Mouse (Mus musculus) neural tube, embryonic 14.5 days (tissue): ENCODE measurements around the gene Dtymk. TPM values are rescaled to one million over a fixed set of nuclear protein-coding genes. Genes with fewer than 3 reads are reported as not detected.

Source experiments
- ATAC-seq: fragments of 200-750 bp; cut with Nextera tagmentation; 2 replicates; pipeline ENCODE4 v1.8.0; 2017; ENCODE audit warnings: low read depth, mild to moderate bottlenecking, moderate TSS enrichment, moderate library complexity
- H3K27ac ChIP-seq: fragments of 300-500 bp; sonication (generic); 2 replicates; pipeline ENCODE4 v1.5.1; 2014; ENCODE audit warnings: low read depth, mild to moderate bottlenecking, control low read depth, low read length, moderate library complexity, mixed read lengths
- H3K27me3 ChIP-seq: fragments of 300-500 bp; sonication (generic); 2 replicates; pipeline ENCODE4 v1.6.1; 2014; ENCODE audit warnings: low read length; ENCODE audit not compliant: control insufficient read depth, insufficient read depth
- H3K36me3 ChIP-seq: fragments of 300-500 bp; sonication (generic); 2 replicates; pipeline ENCODE4 v1.6.1; 2014; ENCODE audit warnings: low read length, mixed read lengths; ENCODE audit not compliant: control insufficient read depth, insufficient read depth
- H3K4me1 ChIP-seq: fragments of 300-500 bp; sonication (generic); 2 replicates; pipeline ENCODE4 v1.6.1; 2014; ENCODE audit warnings: low read length; ENCODE audit not compliant: control insufficient read depth, insufficient read depth
- H3K4me2 ChIP-seq: fragments of 300-500 bp; sonication (generic); 2 replicates; pipeline ENCODE4 v1.6.1; 2014; ENCODE audit warnings: mild to moderate bottlenecking, low read depth, low read length, control low read depth
- H3K4me3 ChIP-seq: fragments of 300-500 bp; sonication (generic); 2 replicates; pipeline ENCODE4 v1.5.1; 2014; ENCODE audit warnings: low read depth, low read length, control low read depth, mixed read lengths
- H3K9ac ChIP-seq: fragments of 300-500 bp; sonication (generic); replicated peaks from 2 replicates; pipeline ENCODE4 v1.6.1; 2014; ENCODE audit warnings: low read depth, mild to moderate bottlenecking, control low read depth, low read length, mixed read lengths
- H3K9me3 ChIP-seq: fragments of 300-500 bp; sonication (generic); 2 replicates; pipeline ENCODE4 v1.6.1; 2016; ENCODE audit warnings: low read length; ENCODE audit not compliant: control insufficient read depth
- WGBS: fragments of 180-500 bp; shearing (Covaris S2); extraction: QIAGEN DNeasy Blood & Tissue Kit; methylation state at CpG from one replicate; pipeline ENCODE4 v1.1.7; 2014; 5-methylcytosine and 5-hydroxymethylcytosine counted together
- polyA plus RNA-seq: library from polyadenylated mRNA; unstranded; fragments of >200 nt; fragmentation: Nextera tagmentation; extraction: Ambion mirVana; gene quantifications from 2 replicates; pipeline ENCODE4 v1.2.1, GENCODE M21; 2014

Dtymk gene
- polyA plus RNA-seq, 1 experiment from 2014 or later = 153 TPM

DNA sequence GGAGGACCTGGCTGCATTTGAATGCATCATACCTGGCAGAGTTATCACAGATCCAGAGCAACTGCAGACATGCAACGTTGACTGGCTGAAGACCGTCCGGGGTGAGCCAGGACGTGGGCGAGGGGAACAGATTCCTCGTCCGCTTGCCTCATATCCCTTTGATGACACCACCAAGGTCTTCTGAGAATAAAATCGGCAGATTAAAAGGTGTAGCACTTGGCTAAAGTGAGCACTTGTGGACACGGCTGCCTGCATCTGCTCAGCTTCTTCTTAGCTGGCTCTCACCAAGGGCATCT, 24.8 kb upstream of the Dtymk start:
- no peak overlapping the region for H3K4me3 ChIP-seq
- WGBS = 96% methylated on average over 9 of the region's 9 CpGs
- H3K9ac ChIP-seq = 0 out of 2 replicates have a peak overlapping the region, but pooled peaks have one; percentile 53

DNA sequence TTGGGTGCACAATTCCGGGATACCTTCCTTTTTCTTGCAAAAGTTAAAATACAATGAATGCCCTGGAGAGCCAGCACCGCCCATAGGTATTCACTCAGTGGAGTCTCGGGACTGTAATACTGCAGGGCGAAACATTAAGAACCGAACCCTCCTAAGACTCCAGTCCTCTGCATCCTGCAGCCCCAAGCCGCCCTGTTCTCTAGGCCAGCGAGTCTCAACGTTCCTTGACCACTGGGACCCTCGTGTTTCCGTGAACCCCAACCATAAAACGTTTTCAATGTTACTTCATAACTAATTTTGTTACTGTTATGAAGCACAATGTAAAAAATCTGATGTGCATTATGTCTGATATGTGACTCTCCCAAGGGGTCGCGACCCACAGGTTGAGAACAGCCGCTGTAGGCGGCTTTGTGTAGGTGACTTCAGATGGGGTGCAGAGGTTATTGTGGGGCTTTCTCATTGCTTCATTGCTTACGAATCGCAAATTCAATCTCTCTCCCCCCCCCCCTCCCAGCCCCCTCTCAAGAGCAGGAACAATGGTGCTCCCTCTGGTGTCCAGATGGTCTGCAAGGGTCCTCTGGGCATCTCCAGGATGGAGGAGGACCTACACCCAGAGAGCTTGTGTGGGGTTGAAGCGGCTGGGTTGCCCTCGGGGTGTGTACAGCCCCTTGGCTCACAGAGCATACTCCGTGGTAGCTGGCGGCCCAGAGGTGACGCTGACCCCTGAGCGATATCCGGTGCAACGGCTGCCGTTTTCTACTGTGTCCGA, 24.2 kb upstream of the Dtymk start:
- peak; percentile 45; the same call in 1 of the 2 replicates for ATAC-seq
- Histone ChIP-seq H3K27me3 (no peaks in the 10 kb centered on the region), H3K9me3 (no peaks in the 10 kb centered on the region), H3K4me2 (peak overlapping the region; percentile 66), H3K27ac (peak overlapping the region; percentile 95), H3K4me3 (peak overlapping the region; percentile 55), H3K9ac (peak overlapping the region; percentile 53), H3K36me3 (peaks cover 5% of the 10 kb centered on the region; the same call in 1 of the 2 replicates), H3K4me1 (peaks cover 10% of the 10 kb centered on the region; the same call in 1 of the 2 replicates)
- 43% methylated on average over 27 of the region's 27 CpGs for WGBS

More for the DNA sequence above, 24.8 kb upstream of the Dtymk start:
- Histone ChIP-seq H3K4me2 (peak overlapping the region; percentile 66; the same call in 1 of the 2 replicates), H3K9me3 (no peaks in the 10 kb centered on the region), H3K4me1 (peaks cover 10% of the 10 kb centered on the region; the same call in 1 of the 2 replicates), H3K27me3 (no peaks in the 10 kb centered on the region), H3K27ac (no peak overlapping the region), H3K36me3 (no peaks in the 10 kb centered on the region)
- no peak for ATAC-seq

GRCm38 (mm10) chr1:93825105-93825674, 23.5 kb upstream of the Dtymk start:
- Histone ChIP-seq H3K9ac (peak overlapping the region; percentile 53), H3K9me3 (no peaks in the 10 kb centered on the region)

DNA sequence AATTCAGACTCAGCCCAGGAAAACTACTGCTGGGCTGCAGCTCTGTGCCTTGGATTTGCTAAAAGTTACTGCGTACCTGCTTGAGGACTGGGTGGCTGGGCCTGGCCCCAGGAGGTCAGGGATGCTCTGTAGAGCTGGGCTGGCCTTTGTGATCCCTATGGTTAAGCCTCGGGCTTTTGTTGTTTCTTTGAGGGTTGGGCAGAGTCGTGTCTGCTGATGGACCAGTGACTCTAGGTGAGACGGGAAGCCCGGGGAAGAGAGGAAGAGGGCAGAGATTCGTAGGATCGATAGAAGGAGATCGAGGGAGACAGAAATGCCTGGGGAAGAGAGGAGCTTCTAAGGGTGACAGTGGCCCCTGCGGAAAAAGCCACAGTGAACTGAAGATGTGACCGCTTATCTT, 22.9 kb upstream of the Dtymk start, which contains the start of gene D2hgdh:
Gene D2hgdh, plus strand, starts transcription at position 301 of the 400 bp plus-strand sequence.
- Histone ChIP-seq H3K4me1 (peaks cover 10% of the 10 kb centered on the region; the same call in 1 of the 2 replicates), H3K9me3 (no peaks in the 10 kb centered on the region), H3K27ac (peak within 1 kb of the TSS; percentile 95), H3K4me3 (peak within 1 kb of the TSS; percentile 55), H3K27me3 (no peaks in the 10 kb centered on the region), H3K9ac (peak within 1 kb of the TSS; percentile 53), H3K36me3 (peaks cover 9% of the 10 kb centered on the region), H3K4me2 (peak within 1 kb of the TSS; percentile 66)
- 5% methylated on average over 10 of the region's 10 CpGs for WGBS
- peak; percentile 19 for ATAC-seq

More at GRCm38 (mm10) chr1:93825105-93825674, 23.5 kb upstream of the Dtymk start:
- H3K4me3 ChIP-seq = peak overlapping the region; percentile 55
- peak; percentile 95 for ATAC-seq
- peak overlapping the region; percentile 95 for H3K27ac ChIP-seq
- no peaks in the 10 kb centered on the region for H3K27me3 ChIP-seq
- H3K36me3 ChIP-seq = peaks cover 7% of the 10 kb centered on the region
- WGBS = under 1% methylated on average over 30 of the region's 30 CpGs
- peak overlapping the region; percentile 66 for H3K4me2 ChIP-seq
- peaks cover 10% of the 10 kb centered on the region; the same call in 1 of the 2 replicates for H3K4me1 ChIP-seq

DNA sequence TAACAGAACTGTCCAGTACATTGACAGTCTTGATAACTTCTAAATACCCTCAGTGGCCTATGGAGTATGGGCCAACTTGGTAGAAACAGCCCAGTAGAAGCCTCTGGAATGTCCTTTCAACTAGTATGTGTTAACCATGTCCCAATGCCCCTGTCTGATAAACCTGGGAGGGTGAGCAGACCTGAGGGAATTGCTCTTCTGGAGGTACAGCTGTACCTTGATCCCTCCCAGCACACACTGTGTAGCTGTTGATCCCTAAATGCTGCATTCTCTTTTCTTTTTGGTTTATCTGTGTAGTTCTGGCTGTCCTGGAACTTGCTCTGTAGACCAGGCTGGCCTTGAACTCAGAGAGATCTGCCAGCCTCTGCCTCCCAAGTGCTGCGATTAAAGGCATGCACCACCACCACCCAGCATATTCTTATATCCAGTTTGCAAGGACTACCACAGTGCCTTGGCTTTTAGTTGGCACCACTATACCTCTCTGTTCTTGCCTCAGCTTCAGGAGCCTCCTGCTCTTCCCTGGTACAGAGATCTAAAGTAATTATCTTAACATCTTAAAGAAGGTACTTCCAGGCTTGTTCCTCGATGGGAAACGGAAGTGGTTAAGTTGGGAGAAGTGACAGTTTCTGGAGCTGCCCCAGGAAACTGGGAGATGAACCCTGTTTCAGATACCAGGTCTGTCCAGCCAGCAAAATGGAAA, 22.2 kb upstream of the Dtymk start:
- no peak overlapping the region for H3K9ac ChIP-seq
- no peak for ATAC-seq
- H3K9me3 ChIP-seq = no peaks in the 10 kb centered on the region
- peak overlapping the region; percentile 55; the same call in 1 of the 2 replicates for H3K4me3 ChIP-seq
- H3K27me3 ChIP-seq = no peaks in the 10 kb centered on the region
- peaks cover 10% of the 10 kb centered on the region; the same call in 1 of the 2 replicates for H3K4me1 ChIP-seq
- peak overlapping the region; percentile 66; the same call in 1 of the 2 replicates for H3K4me2 ChIP-seq
- H3K36me3 ChIP-seq = peaks cover 11% of the 10 kb centered on the region
- H3K27ac ChIP-seq = peak overlapping the region; percentile 95
- WGBS = 79% methylated on average over 3 of the region's 3 CpGs

- WGBS = 84% methylated on average over 7 of the region's 7 CpGs
- no peak overlapping the region for H3K9ac ChIP-seq
These were observed 17.0 kb upstream of the Dtymk start for GRCm38 (mm10) chr1:93818722-93819121.

GRCm38 (mm10) chr1:93817823-93818532, 16.2 kb upstream of the Dtymk start:
- WGBS = 97% methylated on average over 8 of the region's 8 CpGs
- Histone ChIP-seq H3K27me3 (no peaks in the 10 kb centered on the region), H3K4me1 (no peaks in the 10 kb centered on the region), H3K4me2 (no peak overlapping the region), H3K9me3 (no peaks in the 10 kb centered on the region), H3K27ac (no peak overlapping the region), H3K9ac (no peak overlapping the region), H3K4me3 (no peak overlapping the region), H3K36me3 (peaks cover 36% of the 10 kb centered on the region)
- no peak for ATAC-seq

More at GRCm38 (mm10) chr1:93818722-93819121, 17.0 kb upstream of the Dtymk start:
- H3K27ac ChIP-seq = no peak overlapping the region
- no peaks in the 10 kb centered on the region for H3K4me1 ChIP-seq
- H3K36me3 ChIP-seq = peaks cover 33% of the 10 kb centered on the region
- no peak overlapping the region for H3K4me3 ChIP-seq
- H3K27me3 ChIP-seq = no peaks in the 10 kb centered on the region
- ATAC-seq = no peak
- H3K4me2 ChIP-seq = no peak overlapping the region
- H3K9me3 ChIP-seq = no peaks in the 10 kb centered on the region

- WGBS = 91% methylated on average over 8 of the region's 8 CpGs
- Histone ChIP-seq H3K4me2 (no peak overlapping the region), H3K9me3 (no peaks in the 10 kb centered on the region), H3K27ac (no peak overlapping the region), H3K27me3 (no peaks in the 10 kb centered on the region), H3K9ac (no peak overlapping the region), H3K36me3 (peaks cover 30% of the 10 kb centered on the region), H3K4me3 (no peak overlapping the region), H3K4me1 (no peaks in the 10 kb centered on the region)
- ATAC-seq = no peak
These were observed 9.8 kb upstream of the Dtymk start for GRCm38 (mm10) chr1:93811495-93812039.
